Mouse (Mus musculus): ENCODE data around the gene Leng9. TPM values are rescaled to one million over a fixed set of nuclear protein-coding genes. Genes with fewer than 3 reads are reported as not detected.

Gene Leng9
- total RNA-seq, 2 experiments from 2014 or later = 5.2 to 6.2 TPM

- intact Hi-C loops (cut with DNase I) = no loop called here
- DNase-seq (ENCODE audit: extremely low spot score in 1 of 2, low spot score in 2 of 2) = peak; percentile 78 to 90
These were observed 19.3 kb downstream of the Leng9 start for GRCm38 (mm10) chr7:4130686-4131452.

DNA sequence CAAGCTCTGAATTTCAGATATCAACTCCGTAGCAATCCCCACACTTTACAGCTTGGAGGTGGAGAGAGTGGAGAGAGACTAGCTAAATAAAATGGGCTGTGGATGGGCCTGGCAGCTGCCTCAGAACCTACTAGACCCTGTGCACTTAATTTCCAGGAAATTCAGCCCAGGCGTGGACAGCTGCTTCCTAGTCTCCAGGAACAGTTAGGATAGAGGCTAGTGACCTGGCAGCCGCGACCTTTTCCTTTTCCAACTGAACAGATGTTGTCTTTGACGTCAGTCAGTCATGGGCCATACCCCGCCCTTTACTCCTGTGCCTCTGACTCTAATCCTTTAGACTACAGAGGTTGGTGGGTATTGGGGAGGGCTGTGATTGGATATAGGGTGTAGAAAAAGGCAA is 21.3 kb downstream of the Leng9 start:
- intact Hi-C loops (cut with DNase I) = loop anchor here (10.0 kb wide), 1 partner anchor 104 kb away; no protein-coding TSS in a partner anchor
- no peak for DNase-seq (ENCODE audit: extremely low spot score in 1 of 2, low spot score in 2 of 2)

- intact Hi-C loops (cut with DNase I) = loop anchor here (10.0 kb wide), 1 partner anchor 103 kb away; no protein-coding TSS in a partner anchor
- DNase-seq (ENCODE audit: extremely low spot score in 1 of 2, low spot score in 2 of 2) = no peak
These were observed 22.3 kb downstream of the Leng9 start for GRCm38 (mm10) chr7:4127894-4128293.

DNA sequence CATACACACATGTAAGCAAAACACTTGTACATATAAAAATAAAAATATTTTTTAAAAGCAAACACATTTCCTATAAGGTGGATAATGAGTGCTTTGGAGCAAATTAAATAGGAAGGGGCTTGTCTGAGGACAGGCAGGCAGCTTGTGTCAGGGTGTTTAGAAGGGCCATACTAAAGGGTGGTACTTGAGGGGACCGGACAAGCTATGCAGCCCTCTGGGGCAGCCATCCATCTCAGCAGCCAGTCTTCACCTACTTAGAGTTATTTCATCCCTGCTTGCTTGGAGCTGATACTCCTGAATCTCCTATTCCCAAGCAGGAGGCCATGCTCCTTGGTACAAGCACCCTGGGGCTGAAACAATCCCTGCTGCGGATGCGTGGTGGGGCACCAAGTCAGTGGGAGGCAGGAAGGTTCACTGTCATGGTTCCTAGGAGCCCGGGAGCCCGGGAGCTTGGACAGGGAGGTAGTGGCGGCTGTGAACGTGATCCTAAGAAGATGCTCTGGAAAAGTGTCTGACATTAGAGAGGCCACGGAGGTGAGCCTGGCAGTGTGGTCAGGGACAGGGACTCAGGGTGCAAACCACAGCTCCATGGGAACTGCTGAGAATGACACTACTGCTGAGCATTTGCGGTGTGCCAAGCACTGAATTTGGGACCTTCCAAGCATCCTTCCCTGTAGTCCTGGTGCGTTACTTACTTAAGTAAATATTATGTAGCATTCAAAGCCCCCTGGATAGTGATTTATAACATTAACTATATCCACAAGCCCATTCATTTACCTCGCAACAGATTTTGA is 23.0 kb downstream of the Leng9 start:
- peak in 1 of 2 experiments; percentile 33 for DNase-seq (ENCODE audit: extremely low spot score in 1 of 2, low spot score in 2 of 2)
- intact Hi-C loops (cut with DNase I) = loop anchor here (10.0 kb wide), 1 partner anchor 102 kb away; no protein-coding TSS in a partner anchor

GRCm38 (mm10) chr7:4125306-4125705 is 24.9 kb downstream of the Leng9 start:
- intact Hi-C loops (cut with DNase I) = loop anchor here (10.0 kb wide), 1 partner anchor 101 kb away; no protein-coding TSS in a partner anchor

GRCm38 (mm10) chr7:4124856-4125255 is 25.3 kb downstream of the Leng9 start:
- DNase-seq (ENCODE audit: extremely low spot score in 1 of 2, low spot score in 2 of 2) = peak in 1 of 2 experiments; percentile 33
- intact Hi-C loops (cut with DNase I) = loop anchor here (10.0 kb wide), 1 partner anchor 100 kb away; no protein-coding TSS in a partner anchor

More at GRCm38 (mm10) chr7:4125306-4125705, 24.9 kb downstream of the Leng9 start:
- peak in 1 of 2 experiments; percentile 52 for DNase-seq (ENCODE audit: extremely low spot score in 1 of 2, low spot score in 2 of 2)

- DNase-seq (ENCODE audit: extremely low spot score in 1 of 2, low spot score in 2 of 2) = peak; percentile 86 to 92
- intact Hi-C loops (cut with DNase I) = loop anchor here (10.0 kb wide), 1 partner anchor 100 kb away; no protein-coding TSS in a partner anchor
These were observed 25.8 kb downstream of the Leng9 start for GRCm38 (mm10) chr7:4124315-4124759.

GRCm38 (mm10) chr7:4123732-4124131 is 26.4 kb downstream of the Leng9 start:
- intact Hi-C loops (cut with DNase I) = loop anchor here (10.0 kb wide), 1 partner anchor 99 kb away; no protein-coding TSS in a partner anchor
- peak; percentile 87 to 89 for DNase-seq (ENCODE audit: extremely low spot score in 1 of 2, low spot score in 2 of 2)

DNA sequence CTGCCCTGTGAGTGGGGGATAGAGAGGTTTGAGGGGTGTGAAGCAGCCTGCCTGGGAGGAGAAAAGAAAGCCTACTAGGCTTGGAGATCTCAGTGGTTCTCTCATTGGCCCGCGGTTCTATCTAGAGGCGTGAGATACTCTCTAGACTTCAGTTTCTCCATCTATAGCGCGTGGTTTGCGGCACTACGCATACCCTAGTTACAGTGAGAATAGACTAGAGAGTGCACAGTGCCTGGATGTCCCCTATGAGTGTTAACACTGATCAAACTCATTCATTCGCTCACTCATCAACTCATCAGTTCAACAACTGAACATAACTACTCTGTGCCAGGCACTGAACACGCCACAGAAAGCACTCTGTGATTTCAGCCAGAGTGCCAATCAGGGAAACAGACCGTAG is 27.4 kb downstream of the Leng9 start:
- no peak for DNase-seq (ENCODE audit: extremely low spot score in 1 of 2, low spot score in 2 of 2)
- intact Hi-C loops (cut with DNase I) = loop anchor here (10.0 kb wide), 1 partner anchor 98 kb away; no protein-coding TSS in a partner anchor

DNA sequence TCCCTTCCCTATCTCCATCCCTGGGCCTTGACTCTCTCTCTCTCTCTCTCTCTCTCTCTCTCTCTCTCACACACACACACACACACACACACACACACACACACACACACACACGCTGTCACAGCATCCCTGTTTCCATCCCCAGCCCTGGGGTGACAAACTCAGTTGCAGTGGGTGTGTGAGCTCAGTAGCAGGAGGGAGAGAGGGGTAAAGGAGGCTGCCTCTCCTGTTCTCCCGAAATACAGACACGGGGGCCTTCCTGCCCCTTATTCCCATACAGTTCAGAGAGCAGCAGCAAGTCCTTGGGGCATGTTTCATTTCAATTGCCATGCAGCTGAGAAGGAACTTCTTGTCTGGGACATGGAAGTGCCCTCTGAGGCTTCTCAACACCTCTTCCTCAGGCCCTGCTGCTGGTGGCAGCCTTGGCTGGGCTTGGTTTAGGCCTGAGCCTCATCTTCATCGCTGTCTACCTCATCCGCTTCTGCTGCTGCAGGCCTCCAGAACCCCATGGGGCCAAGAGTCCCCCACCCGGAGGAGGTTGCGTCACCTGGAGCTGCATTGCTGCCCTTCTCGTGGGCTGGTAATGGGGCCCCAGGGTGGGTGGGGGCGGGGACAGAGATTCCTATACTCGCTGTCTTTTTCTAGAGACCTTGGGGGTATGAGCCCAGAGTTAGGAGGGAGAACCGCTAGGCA is 28.0 kb downstream of the Leng9 start:
- peak in 1 of 2 experiments; percentile 39 for DNase-seq (ENCODE audit: extremely low spot score in 1 of 2, low spot score in 2 of 2)
- intact Hi-C loops (cut with DNase I) = loop anchor here (10.0 kb wide), 1 partner anchor 97 kb away; no protein-coding TSS in a partner anchor

GRCm38 (mm10) chr7:4119976-4120921 is 29.9 kb downstream of the Leng9 start:
- intact Hi-C loops (cut with DNase I) = loop anchor here (10.0 kb wide), 1 partner anchor 95 kb away; no protein-coding TSS in a partner anchor
- DNase-seq (ENCODE audit: extremely low spot score in 1 of 2, low spot score in 2 of 2) = peak in 1 of 2 experiments; percentile 78

DNA sequence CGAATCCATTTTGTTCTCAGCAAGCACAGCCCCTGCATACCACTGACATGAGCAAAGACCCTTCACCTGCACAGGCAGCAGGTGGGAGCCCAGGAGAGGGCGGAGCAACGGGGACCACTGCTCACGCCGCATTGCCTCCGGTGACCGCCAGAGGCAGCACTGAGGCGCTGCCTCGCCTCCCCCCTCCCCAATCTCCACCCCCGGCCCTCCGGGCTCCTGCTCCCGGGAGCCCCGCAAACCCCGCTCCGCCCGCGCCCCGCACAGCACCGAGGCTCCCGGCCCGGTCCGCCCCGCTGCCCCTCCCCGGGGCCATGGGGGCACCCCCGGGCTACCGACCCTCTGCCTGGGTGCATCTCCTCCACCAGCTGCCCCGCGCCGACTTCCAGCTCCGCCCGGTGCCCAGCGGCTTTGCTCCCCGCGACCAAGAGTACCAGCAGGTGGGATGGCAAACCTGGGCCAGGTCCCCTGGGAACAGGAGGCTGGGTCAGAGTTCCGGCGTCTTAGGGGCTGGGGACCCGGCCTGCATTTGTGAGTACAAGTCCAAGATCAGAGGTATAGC is 30.8 kb downstream of the Leng9 start, which contains the start of gene Ttyh1:
Ttyh1 (plus strand) TSS at position 65 of the 559 bp plus-strand sequence.
- DNase-seq (ENCODE audit: extremely low spot score in 1 of 2, low spot score in 2 of 2) = peak in 1 of 2 experiments; percentile 83
- intact Hi-C loops (cut with DNase I) = no loop called here

GRCm38 (mm10) chr7:4117050-4117814 is 32.9 kb downstream of the Leng9 start:
- intact Hi-C loops (cut with DNase I) = no loop called here
- DNase-seq (ENCODE audit: extremely low spot score in 1 of 2, low spot score in 2 of 2) = peak in 1 of 2 experiments; percentile 42

- DNase-seq (ENCODE audit: extremely low spot score in 1 of 2, low spot score in 2 of 2) = no peak
- intact Hi-C loops (cut with DNase I) = no loop called here
These were observed 38.4 kb downstream of the Leng9 start for GRCm38 (mm10) chr7:4111766-4112165.

DNA sequence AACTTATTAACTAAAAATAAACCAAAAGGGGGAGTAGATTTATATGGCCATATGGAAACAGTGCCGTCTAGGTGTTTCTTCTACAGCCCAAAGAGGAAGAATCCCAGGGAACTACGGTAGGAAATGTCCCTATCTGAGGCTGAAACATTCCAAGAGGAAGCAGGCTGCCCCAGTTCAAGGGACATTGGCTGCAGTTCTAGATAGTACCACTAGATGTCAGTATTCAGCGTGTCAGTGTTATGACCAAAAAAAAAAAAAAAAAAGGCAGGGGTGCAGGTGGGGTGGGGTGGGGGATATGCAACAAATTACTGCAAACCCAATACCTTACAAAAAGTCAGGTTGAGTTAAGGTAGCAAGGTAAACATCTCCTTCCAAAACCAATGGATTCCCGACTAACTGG is 46.8 kb downstream of the Leng9 start:
- DNase-seq (ENCODE audit: extremely low spot score in 1 of 2, low spot score in 2 of 2) = no peak
- intact Hi-C loops (cut with DNase I) = no loop called here

GRCm38 (mm10) chr7:4101144-4101543 is 49.0 kb downstream of the Leng9 start:
- intact Hi-C loops (cut with DNase I) = no loop called here
- no peak for DNase-seq (ENCODE audit: extremely low spot score in 1 of 2, low spot score in 2 of 2)

Measured in left cerebral cortex, postnatal 10 days (tissue).